Mouse (Mus musculus) limb, embryonic 13.5 days (tissue): ENCODE measurements at regions not wholly inside any gene's neighbourhood (a gene's known extent, or its start where the extent isn't known, plus 50 kb on each side); places are given as distances from the start of the nearest gene placed in this dataset.

Experiments
- ATAC-seq: fragments of 200-750 bp; cut with Nextera tagmentation; 2 replicates; pipeline ENCODE4 v1.8.0; 2017; ENCODE audit warnings: low read depth, moderate number of reproducible peaks, moderate TSS enrichment; ENCODE audit not compliant: low FRiP score
- H3K27ac ChIP-seq: fragments of 300-500 bp; sonication (generic); 2 replicates; pipeline ENCODE4 v1.5.1; 2015; ENCODE audit warnings: inconsistent platforms, mild to moderate bottlenecking, moderate library complexity
- H3K27me3 ChIP-seq: fragments of 300-500 bp; sonication (generic); 2 replicates; pipeline ENCODE4 v1.6.1; 2015; ENCODE audit warnings: mild to moderate bottlenecking, inconsistent platforms
- H3K36me3 ChIP-seq: fragments of 300-500 bp; sonication (generic); 2 replicates; pipeline ENCODE4 v1.6.1; 2015; ENCODE audit warnings: inconsistent platforms, mild to moderate bottlenecking, moderate library complexity
- H3K4me1 ChIP-seq: fragments of 300-500 bp; sonication (generic); 2 replicates; pipeline ENCODE4 v1.6.1; 2015; ENCODE audit warnings: inconsistent platforms
- H3K4me2 ChIP-seq: fragments of 300-500 bp; sonication (generic); replicated peaks from 2 replicates; pipeline ENCODE4 v1.6.1; 2015; ENCODE audit warnings: inconsistent platforms, mild to moderate bottlenecking, moderate library complexity
- H3K4me3 ChIP-seq: fragments of 300-500 bp; sonication (generic); 2 replicates; pipeline ENCODE4 v1.5.1; 2015; ENCODE audit warnings: moderate library complexity, mild to moderate bottlenecking, inconsistent platforms
- H3K9ac ChIP-seq: fragments of 300-500 bp; sonication (generic); 2 replicates; pipeline ENCODE4 v1.6.1; 2015; ENCODE audit warnings: mild to moderate bottlenecking, inconsistent platforms
- H3K9me3 ChIP-seq: fragments of 300-500 bp; sonication (generic); 2 replicates; pipeline ENCODE4 v1.6.1; 2016; ENCODE audit warnings: inconsistent platforms
- WGBS: fragments of 180-500 bp; shearing (Covaris S2); methylation state at CpG from one replicate; pipeline ENCODE4 v1.1.7; 2015; 5-methylcytosine and 5-hydroxymethylcytosine counted together

DNA sequence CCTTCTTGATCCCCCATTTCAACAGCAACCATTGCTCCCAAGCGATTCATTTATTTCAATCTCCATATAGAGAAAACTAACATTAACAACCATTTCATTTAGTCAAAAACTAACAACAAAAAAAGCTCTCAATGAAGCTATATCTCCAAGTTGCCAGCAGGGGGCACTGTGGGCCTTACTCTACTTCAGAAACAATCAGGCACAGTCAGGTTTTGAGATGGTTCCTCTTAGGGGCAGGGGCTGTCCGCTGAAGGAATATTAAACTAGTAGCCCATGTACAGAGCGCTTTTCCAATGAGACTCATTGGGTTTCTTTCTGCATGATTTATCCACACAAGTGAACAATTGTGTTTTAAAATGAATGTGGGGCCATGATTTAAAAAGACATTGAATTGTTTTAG lies 385.7 kb upstream of the Trpc7 start:
- Histone ChIP-seq H3K27ac (no peak overlapping the region), H3K9me3 (peaks cover 4% of the 10 kb centered on the region; the same call in 1 of the 2 replicates), H3K36me3 (no peaks in the 10 kb centered on the region), H3K4me1 (peaks cover 8% of the 10 kb centered on the region), H3K9ac (no peak overlapping the region), H3K4me2 (no peak overlapping the region), H3K27me3 (peaks cover 16% of the 10 kb centered on the region), H3K4me3 (no peak overlapping the region)
- WGBS, result 21% methylated on average over 3 of the region's 3 CpGs
- ATAC-seq, result no peak

DNA sequence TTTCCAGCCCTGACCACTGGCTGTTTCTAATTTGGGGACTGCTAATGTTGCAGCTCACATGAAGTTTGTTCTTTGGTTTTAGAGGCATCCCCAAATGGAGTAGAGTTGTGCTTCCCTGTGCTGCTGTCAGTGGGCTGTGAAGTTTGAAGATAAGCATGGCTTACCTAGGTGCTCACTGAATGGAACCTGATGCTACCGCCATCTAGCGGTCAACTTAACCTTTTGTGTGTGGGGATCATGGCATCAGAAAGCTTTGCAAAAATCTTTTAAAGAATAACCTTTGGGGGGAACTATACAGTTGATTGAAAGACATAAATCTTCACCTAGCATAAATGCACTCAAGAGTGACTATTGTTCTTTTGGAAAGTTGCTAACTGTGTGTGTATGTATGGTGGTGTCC lies 382.8 kb upstream of the Trpc7 start:
- no peak overlapping the region for H3K4me2 ChIP-seq
- WGBS, result 2% methylated on average over 2 of the region's 2 CpGs
- H3K4me1 ChIP-seq, result peaks cover 8% of the 10 kb centered on the region
- peaks cover 12% of the 10 kb centered on the region for H3K27me3 ChIP-seq
- H3K36me3 ChIP-seq, result no peaks in the 10 kb centered on the region
- H3K9me3 ChIP-seq, result no peaks in the 10 kb centered on the region
- ATAC-seq, result no peak
- no peak overlapping the region for H3K9ac ChIP-seq
- no peak overlapping the region for H3K27ac ChIP-seq
- no peak overlapping the region for H3K4me3 ChIP-seq

DNA sequence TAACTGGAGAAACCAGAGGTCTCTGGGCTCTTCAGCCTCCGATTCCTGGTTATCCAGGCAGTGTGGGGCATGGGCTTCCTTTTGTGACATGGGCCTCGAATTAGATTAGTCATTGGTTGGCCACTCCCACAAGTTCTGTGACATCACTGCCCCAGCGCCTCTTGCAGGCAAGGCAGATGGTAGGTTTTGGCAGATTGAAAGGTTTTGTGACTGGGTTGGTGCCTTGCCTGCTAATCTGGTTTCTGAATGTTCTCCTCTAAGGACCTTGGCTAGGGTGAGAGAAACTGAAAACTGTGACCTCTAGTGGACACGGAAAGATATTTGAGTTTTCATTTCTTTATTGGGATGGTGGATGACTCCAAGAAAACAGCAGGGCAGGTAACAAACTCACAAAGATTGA lies 381.3 kb upstream of the Trpc7 start:
- H3K27me3 ChIP-seq, result peaks cover 1% of the 10 kb centered on the region; the same call in 1 of the 2 replicates
- H3K9ac ChIP-seq, result no peak overlapping the region
- no peaks in the 10 kb centered on the region for H3K36me3 ChIP-seq
- H3K27ac ChIP-seq, result no peak overlapping the region
- 54% methylated on average over 4 of the region's 4 CpGs for WGBS
- H3K4me3 ChIP-seq, result no peak overlapping the region
- H3K9me3 ChIP-seq, result no peaks in the 10 kb centered on the region
- no peak for ATAC-seq
- H3K4me1 ChIP-seq, result 0 out of 2 replicates have a peak, but pooled peaks cover 2% of the 10 kb centered on the region
- H3K4me2 ChIP-seq, result no peak overlapping the region

GRCm38 (mm10) chr13:57275871-57276270 lies 380.1 kb upstream of the Trpc7 start:
- Histone ChIP-seq H3K27ac (no peak overlapping the region), H3K9ac (no peak overlapping the region), H3K4me1 (no peaks in the 10 kb centered on the region), H3K4me2 (no peak overlapping the region), H3K36me3 (no peaks in the 10 kb centered on the region), H3K4me3 (no peak overlapping the region), H3K27me3 (no peaks in the 10 kb centered on the region), H3K9me3 (no peaks in the 10 kb centered on the region)
- WGBS, result 84% methylated on average over 11 of the region's 11 CpGs
- ATAC-seq, result no peak

GRCm38 (mm10) chr13:57273593-57273992 lies 377.8 kb upstream of the Trpc7 start:
- Histone ChIP-seq H3K36me3 (no peaks in the 10 kb centered on the region), H3K4me1 (no peaks in the 10 kb centered on the region), H3K4me3 (no peak overlapping the region), H3K9ac (no peak overlapping the region), H3K9me3 (no peaks in the 10 kb centered on the region), H3K4me2 (no peak overlapping the region), H3K27me3 (no peaks in the 10 kb centered on the region), H3K27ac (no peak overlapping the region)
- ATAC-seq, result no peak
- 45% methylated on average over 3 of the region's 3 CpGs for WGBS

GRCm38 (mm10) chr13:57269614-57270013 lies 373.8 kb upstream of the Trpc7 start:
- Histone ChIP-seq H3K9ac (no peak overlapping the region), H3K4me2 (no peak overlapping the region), H3K27ac (no peak overlapping the region), H3K36me3 (no peaks in the 10 kb centered on the region), H3K27me3 (no peaks in the 10 kb centered on the region), H3K9me3 (no peaks in the 10 kb centered on the region), H3K4me3 (no peak overlapping the region), H3K4me1 (no peaks in the 10 kb centered on the region)
- WGBS, result 9% methylated on average over 8 of the region's 8 CpGs
- ATAC-seq, result peak; percentile 76; the same call in 1 of the 2 replicates

DNA sequence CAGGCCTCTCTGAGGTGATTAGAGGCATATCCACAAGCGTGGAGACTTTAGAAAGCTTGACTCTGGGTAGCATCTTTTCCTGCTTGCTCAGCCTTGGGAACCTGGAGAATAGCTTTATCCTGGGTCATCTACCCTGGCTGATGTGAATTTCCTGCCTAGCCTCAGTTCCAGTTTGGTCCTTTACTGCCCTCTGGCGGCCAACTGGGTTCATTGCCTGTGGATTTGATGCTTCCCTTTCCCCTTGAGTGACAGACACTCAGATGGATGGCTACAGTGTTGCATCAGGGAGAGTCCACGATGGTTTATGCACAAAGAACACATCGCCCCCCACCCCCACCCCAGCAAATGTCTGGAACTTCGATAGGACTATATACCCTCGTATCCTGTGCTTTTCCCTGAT lies 364.1 kb upstream of the Trpc7 start:
- Histone ChIP-seq H3K4me1 (no peaks in the 10 kb centered on the region), H3K9me3 (no peaks in the 10 kb centered on the region), H3K4me3 (no peak overlapping the region), H3K27me3 (no peaks in the 10 kb centered on the region), H3K27ac (no peak overlapping the region), H3K36me3 (no peaks in the 10 kb centered on the region), H3K4me2 (no peak overlapping the region), H3K9ac (no peak overlapping the region)
- no peak for ATAC-seq
- WGBS, result 8% methylated on average over 6 of the region's 6 CpGs

GRCm38 (mm10) chr13:57259474-57259873 lies 363.7 kb upstream of the Trpc7 start:
- Histone ChIP-seq H3K27ac (no peak overlapping the region), H3K4me1 (no peaks in the 10 kb centered on the region), H3K9me3 (no peaks in the 10 kb centered on the region), H3K27me3 (no peaks in the 10 kb centered on the region), H3K36me3 (no peaks in the 10 kb centered on the region), H3K4me3 (no peak overlapping the region), H3K4me2 (no peak overlapping the region), H3K9ac (no peak overlapping the region)
- no peak for ATAC-seq
- WGBS, result 77% methylated on average over 8 of the region's 8 CpGs

GRCm38 (mm10) chr13:57255920-57256319 lies 360.1 kb upstream of the Trpc7 start:
- Histone ChIP-seq H3K27ac (no peak overlapping the region), H3K9me3 (no peaks in the 10 kb centered on the region), H3K9ac (no peak overlapping the region), H3K4me2 (no peak overlapping the region), H3K4me3 (no peak overlapping the region), H3K4me1 (no peaks in the 10 kb centered on the region), H3K27me3 (no peaks in the 10 kb centered on the region; the same call in 1 of the 2 replicates), H3K36me3 (no peaks in the 10 kb centered on the region)
- ATAC-seq, result no peak
- 91% methylated on average over 11 of the region's 11 CpGs for WGBS

- H3K9ac ChIP-seq, result no peak overlapping the region
- H3K9me3 ChIP-seq, result no peaks in the 10 kb centered on the region
- no peak for ATAC-seq
- no peak overlapping the region for H3K27ac ChIP-seq
- WGBS, result 85% methylated on average over 5 of the region's 5 CpGs
- H3K4me2 ChIP-seq, result no peak overlapping the region
- H3K4me3 ChIP-seq, result no peak overlapping the region
- H3K4me1 ChIP-seq, result no peaks in the 10 kb centered on the region
- H3K36me3 ChIP-seq, result no peaks in the 10 kb centered on the region
- no peaks in the 10 kb centered on the region; the same call in 1 of the 2 replicates for H3K27me3 ChIP-seq
These were observed 354.1 kb upstream of the Trpc7 start for GRCm38 (mm10) chr13:57249851-57250250.

GRCm38 (mm10) chr13:57249401-57249800 lies 353.6 kb upstream of the Trpc7 start:
- Histone ChIP-seq H3K4me2 (no peak overlapping the region), H3K9me3 (no peaks in the 10 kb centered on the region), H3K4me3 (no peak overlapping the region), H3K27me3 (no peaks in the 10 kb centered on the region; the same call in 1 of the 2 replicates), H3K27ac (no peak overlapping the region), H3K36me3 (no peaks in the 10 kb centered on the region), H3K9ac (no peak overlapping the region), H3K4me1 (no peaks in the 10 kb centered on the region)
- WGBS, result 91% methylated on average over 4 of the region's 4 CpGs
- no peak for ATAC-seq

GRCm38 (mm10) chr13:57246238-57246963 lies 350.6 kb upstream of the Trpc7 start:
- no peak for ATAC-seq
- Histone ChIP-seq H3K27me3 (no peaks in the 10 kb centered on the region; the same call in 1 of the 2 replicates), H3K4me2 (no peak overlapping the region), H3K36me3 (no peaks in the 10 kb centered on the region), H3K9ac (no peak overlapping the region), H3K9me3 (no peaks in the 10 kb centered on the region), H3K4me1 (no peaks in the 10 kb centered on the region), H3K27ac (no peak overlapping the region), H3K4me3 (no peak overlapping the region)
- 75% methylated on average over 18 of the region's 18 CpGs for WGBS

DNA sequence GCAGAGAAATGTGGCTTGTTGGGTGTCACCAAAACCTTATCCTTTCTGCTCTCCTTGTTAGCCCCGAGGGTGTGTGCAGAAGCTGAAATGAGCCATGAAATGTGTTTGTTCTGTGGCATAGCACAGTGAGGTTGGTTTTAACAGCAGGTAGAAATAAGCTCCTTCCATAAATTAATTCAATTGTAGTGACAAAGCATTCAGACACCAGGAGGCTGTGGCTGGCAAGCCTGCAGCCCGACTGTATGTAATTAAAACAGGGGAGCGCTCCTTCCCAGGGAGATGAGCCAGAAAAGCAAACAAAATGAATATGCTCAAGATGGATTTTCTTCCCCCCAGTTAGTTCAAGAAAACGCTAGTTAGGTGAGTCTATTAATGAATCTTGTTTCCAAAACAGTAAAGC lies 341.1 kb upstream of the Trpc7 start:
- WGBS, result 36% methylated on average over 4 of the region's 4 CpGs
- no peak for ATAC-seq

More for the DNA sequence above, 341.1 kb upstream of the Trpc7 start:
- Histone ChIP-seq H3K4me2 (no peak overlapping the region), H3K4me3 (no peak overlapping the region), H3K27ac (no peak overlapping the region), H3K9me3 (no peaks in the 10 kb centered on the region), H3K36me3 (no peaks in the 10 kb centered on the region), H3K9ac (no peak overlapping the region), H3K27me3 (no peaks in the 10 kb centered on the region), H3K4me1 (peaks cover 3% of the 10 kb centered on the region; the same call in 1 of the 2 replicates)
